In genomic region chr9:121672311-121672710, GRCm38 (mm10) we compare ENCODE assay signal across 10 mouse cellular contexts. TPM values are rescaled to one million over a fixed set of nuclear protein-coding genes. Genes with fewer than 3 reads are reported as not detected.
DNase-seq lines count a peak whose midpoint lies in the region; TF ChIP-seq lines count a peak whose summit lies in the region.
"Had no signal": no experiment of that assay in that cellular context is flagged by ENCODE, and none has a peak within 500 bp of the region (broad histone marks: within the 10 kb centered on the region; RNA-seq: fewer than 3 reads in every experiment).

No protein-coding gene starts in this region.

- intact Hi-C loops in gastrocnemius, postnatal 14 days (cut with DNase I; ENCODE audit: low total_unique reads): no loop called here
- intact Hi-C loops in left cerebral cortex, adult 2 months (cut with DNase I): loop anchor here (10.0 kb wide), 1 partner anchor 428 kb away; no protein-coding TSS in a partner anchor

- peak; percentile 57 to 78 for DNase-seq in lung, adult 18-20 months
- DNase-seq in lung, adult 2 months: no peak
- peak; percentile 60 for DNase-seq in gastrocnemius, postnatal 14 days
- peak; percentile 68 for DNase-seq in heart, postnatal 4 days
- peak; percentile 51 for DNase-seq in skeletal muscle tissue, adult 2 months (ENCODE audit: low read depth, low spot score)
- no peak for DNase-seq in neural tube, embryonic 10.5 days (ENCODE audit: extremely low spot score, low spot score)
- DNase-seq in left cerebral cortex, adult 2 months (ENCODE audit: extremely low spot score in 1 of 2, low spot score in 2 of 2): no peak
- DNase-seq in thymus, postnatal 14 days: no peak
- DNase-seq: thymus, postnatal 36 days had no signal

- H3K4me3 ChIP-seq in lung, adult 2 months (replicated peaks; ENCODE audit: extremely low read depth, low read depth, low read length): no peak overlapping the region
- H3K4me3 ChIP-seq in left cerebral cortex, adult 2 months: no peak overlapping the region
- H3K4me3 ChIP-seq: hindbrain, embryonic 15.5 days had no signal

- no peak for TF ChIP-seq CTCF in lung, adult 2 months (IDR thresholded peaks at IDR 0.05; ENCODE audit: insufficient read depth, low read length)
- no peak for TF ChIP-seq CTCF in left cerebral cortex, adult 2 months (IDR thresholded peaks at IDR 0.05)

- TF ChIP-seq POLR2A in lung, adult 2 months (IDR thresholded peaks at IDR 0.05; ENCODE audit: borderline replicate concordance, extremely low read depth, low read depth, low read length): no peak

- 31% methylated on average over 5 of the region's 5 CpGs for WGBS in lung, adult 2 months

- H3K27ac ChIP-seq in left cerebral cortex, adult 2 months: no peak overlapping the region
- H3K27ac ChIP-seq: hindbrain, embryonic 15.5 days had no signal

- H3K4me1 ChIP-seq in lung, adult 2 months (ENCODE audit: control insufficient read depth, insufficient read depth, low read length): peaks cover 26% of the 10 kb centered on the region

RNA-seq across cellular contexts. Expression of gene Vipr1, which starts 29.8 kb away (rescaled TPM):
- 2.2 and 2.6 TPM in 2 replicates for polyA plus RNA-seq in lung, adult 2 months (2012; rRNA removed)
- total RNA-seq in gastrocnemius, postnatal 14 days (2021): 1 to 10 TPM; 1.1 to 1.2 TPM
- total RNA-seq in heart, postnatal 4 days (2021): 1 to 10 TPM in 1 of 2 experiments, under 1 TPM in 1; 0.64 to 2.4 TPM
- total RNA-seq in left cerebral cortex, adult 2 months (2021): 10 to 100 TPM; 27.7 to 28.1 TPM

RNA-seq across cellular contexts. Expression of gene Lyzl4, which starts 30.4 kb away (rescaled TPM):
- 0.66 and 0.72 TPM in 2 replicates for polyA plus RNA-seq in lung, adult 2 months (2012; rRNA removed)
- total RNA-seq in gastrocnemius, postnatal 14 days (2021): under 1 TPM in 1 of 2 experiments, not detected in 1; 0.45 TPM
- total RNA-seq in heart, postnatal 4 days (2021): under 1 TPM in 1 of 2 experiments, not detected in 1; 0.32 TPM
- total RNA-seq in left cerebral cortex, adult 2 months (2021): 1 to 10 TPM; 1.7 to 2.3 TPM

RNA-seq across cellular contexts. Expression of gene Sec22c, which starts 33.0 kb away (rescaled TPM):
- polyA plus RNA-seq in lung, adult 2 months (2012; rRNA removed): 8.9 and 9.9 TPM in 2 replicates
- total RNA-seq in gastrocnemius, postnatal 14 days (2021): 1 to 10 TPM; 3.1 to 6.1 TPM
- 1 to 10 TPM; 5.1 to 6.4 TPM for total RNA-seq in heart, postnatal 4 days (2021)
- total RNA-seq in left cerebral cortex, adult 2 months (2021): 10 to 100 TPM; 31.0 to 32.8 TPM

RNA-seq across cellular contexts. Expression of gene Ss18l2, which starts 37.8 kb away (rescaled TPM):
- polyA plus RNA-seq in lung, adult 2 months (2012; rRNA removed): 18.4 and 22.2 TPM in 2 replicates
- total RNA-seq in gastrocnemius, postnatal 14 days (2021): 10 to 100 TPM; 89.3 to 93.6 TPM
- 100 to 1,000 TPM; 115 to 127 TPM for total RNA-seq in heart, postnatal 4 days (2021)
- 10 to 100 TPM; 84.4 to 89.6 TPM for total RNA-seq in left cerebral cortex, adult 2 months (2021)

RNA-seq across cellular contexts. Expression of gene Nktr, which starts 46.7 kb away (rescaled TPM):
- polyA plus RNA-seq in lung, adult 2 months (2012; rRNA removed): 36.6 and 48.6 TPM in 2 replicates
- total RNA-seq in gastrocnemius, postnatal 14 days (2021): 10 to 100 TPM; 24.2 to 29.9 TPM
- 10 to 100 TPM; 67.6 to 73.5 TPM for total RNA-seq in heart, postnatal 4 days (2021)
- total RNA-seq in left cerebral cortex, adult 2 months (2021): 100 to 1,000 TPM; 125 to 130 TPM

Comparison
In these comparisons a context has a peak if more than half of its experiments do, and no peak if none do; other contexts are left out.
1. DNase-seq: peak in lung, adult 18-20 months (2 of 2), gastrocnemius, postnatal 14 days (single experiment), heart, postnatal 4 days (single experiment) and skeletal muscle tissue, adult 2 months (single experiment); none in lung, adult 2 months (single experiment), neural tube, embryonic 10.5 days (single experiment), left cerebral cortex, adult 2 months (0 of 2) and thymus, postnatal 14 days (single experiment).
2. RNA of gene Vipr1, which starts 29.8 kb away (total RNA-seq): 27.7 to 28.1 TPM in left cerebral cortex, adult 2 months; 0.64 to 2.4 TPM in heart, postnatal 4 days and 1.1 to 1.2 TPM in gastrocnemius, postnatal 14 days; every median in the first group is over 4 times any median in the second.
3. RNA of gene Sec22c, which starts 33.0 kb away (total RNA-seq): 31.0 to 32.8 TPM in left cerebral cortex, adult 2 months; 5.1 to 6.4 TPM in heart, postnatal 4 days and 3.1 to 6.1 TPM in gastrocnemius, postnatal 14 days; every median in the first group is over 4 times any median in the second.